Mouse (Mus musculus): Measurements from ENCODE around the gene Vps51. TPM values are rescaled to one million over a fixed set of nuclear protein-coding genes. Genes with fewer than 3 reads are reported as not detected.
"Not testable (repeated sequence)": the region's sequence is repeated elsewhere in the genome, so short reads cannot be mapped to it uniquely, and the experiment has no call there.

Vps51 gene
- total RNA-seq, 2 experiments from 2014 or later: 96.5 to 103 TPM

- peak; percentile 98 for DNase-seq (ENCODE audit: low spot score in 2 of 2)
- H3K4me3 ChIP-seq: peak within 1 kb of the TSS; percentile 96
- peak within 1 kb of the TSS; percentile 95 for H3K27ac ChIP-seq
- TF ChIP-seq CTCF (conservative IDR thresholded peaks at IDR 0.05): no peak
Measured at GRCm38 (mm10) chr19:6057313-6058096, 19.5 kb downstream of the Vps51 start, which contains the start of the genes Mrpl49 and Fau. Mrpl49 (minus strand) TSS chr19:6057785. Fau (plus strand) TSS chr19:6057844.

- no peak for DNase-seq (ENCODE audit: low spot score in 2 of 2)
- no peak for TF ChIP-seq CTCF (conservative IDR thresholded peaks at IDR 0.05)
- Histone ChIP-seq H3K27ac (no peak overlapping the region), H3K4me3 (peak overlapping the region; percentile 96)
Measured at GRCm38 (mm10) chr19:6056696-6057095, 20.3 kb downstream of the Vps51 start.

- TF ChIP-seq CTCF (conservative IDR thresholded peaks at IDR 0.05): no peak
Measured at GRCm38 (mm10) chr19:6054296-6054695, 22.7 kb downstream of the Vps51 start.

GRCm38 (mm10) chr19:6052516-6052915 is 24.5 kb downstream of the Vps51 start:
- DNase-seq (ENCODE audit: low spot score in 2 of 2): no peak
- Histone ChIP-seq H3K27ac (no peak overlapping the region), H3K4me3 (no peak overlapping the region)
- TF ChIP-seq CTCF (conservative IDR thresholded peaks at IDR 0.05): no peak

More at GRCm38 (mm10) chr19:6054296-6054695, 22.7 kb downstream of the Vps51 start:
- no peak overlapping the region for H3K27ac ChIP-seq
- no peak overlapping the region for H3K4me3 ChIP-seq
- no peak for DNase-seq (ENCODE audit: low spot score in 2 of 2)

GRCm38 (mm10) chr19:6048681-6049410 is 28.2 kb downstream of the Vps51 start:
- H3K4me3 ChIP-seq: no peak overlapping the region
- H3K27ac ChIP-seq: no peak overlapping the region
- TF ChIP-seq CTCF (conservative IDR thresholded peaks at IDR 0.05): no peak
- DNase-seq (ENCODE audit: low spot score in 2 of 2): no peak

- peak overlapping the region; percentile 99; the same call in 1 of the 2 replicates for H3K27ac ChIP-seq
- DNase-seq (ENCODE audit: low spot score in 2 of 2): no peak
- no peak for TF ChIP-seq CTCF (conservative IDR thresholded peaks at IDR 0.05)
Measured at GRCm38 (mm10) chr19:6047899-6048166, 29.2 kb downstream of the Vps51 start.

GRCm38 (mm10) chr19:6047154-6047898 is 29.7 kb downstream of the Vps51 start:
- peak overlapping the region; percentile 99 for H3K4me3 ChIP-seq
- DNase-seq (ENCODE audit: low spot score in 2 of 2): no peak
- peak overlapping the region; percentile 99 for H3K27ac ChIP-seq
- no peak for TF ChIP-seq CTCF (conservative IDR thresholded peaks at IDR 0.05)

More at GRCm38 (mm10) chr19:6047899-6048166, 29.2 kb downstream of the Vps51 start:
- H3K4me3 ChIP-seq: peak overlapping the region; percentile 99

GRCm38 (mm10) chr19:6046294-6047153 is 30.5 kb downstream of the Vps51 start, which contains the start of gene Syvn1:
Syvn1 (plus strand) TSS chr19:6046576.
- Histone ChIP-seq H3K27ac (peak within 1 kb of the TSS; percentile 99), H3K4me3 (peak within 1 kb of the TSS; percentile 99)
- TF ChIP-seq CTCF (conservative IDR thresholded peaks at IDR 0.05): no peak

GRCm38 (mm10) chr19:6045366-6046293 is 31.4 kb downstream of the Vps51 start:
- DNase-seq (ENCODE audit: low spot score in 2 of 2): no peak
- Histone ChIP-seq H3K27ac (peak overlapping the region; percentile 99), H3K4me3 (peak overlapping the region; percentile 99)
- peak; percentile 34 for TF ChIP-seq CTCF (conservative IDR thresholded peaks at IDR 0.05)

More at GRCm38 (mm10) chr19:6046294-6047153, 30.5 kb downstream of the Vps51 start, which contains the start of gene Syvn1:
- peak; percentile 89 to 95 for DNase-seq (ENCODE audit: low spot score in 2 of 2)

GRCm38 (mm10) chr19:6044102-6044501 is 32.9 kb downstream of the Vps51 start:
- H3K4me3 ChIP-seq; DNase-seq (ENCODE audit: low spot score in 2 of 2); H3K27ac ChIP-seq: not testable (repeated sequence)
- TF ChIP-seq CTCF (conservative IDR thresholded peaks at IDR 0.05): peak; percentile 71

- Histone ChIP-seq H3K27ac (no peak overlapping the region), H3K4me3 (no peak overlapping the region)
- no peak for DNase-seq (ENCODE audit: low spot score in 2 of 2)
- TF ChIP-seq CTCF (conservative IDR thresholded peaks at IDR 0.05): no peak
Measured at GRCm38 (mm10) chr19:6042293-6042692, 34.7 kb downstream of the Vps51 start.

All from layer of hippocampus, adult 2 months (tissue).